Mouse (Mus musculus): ENCODE data around the gene Sgsm2.

GRCm38 (mm10) chr11:74842656-74843434, 54.0 kb downstream of the Sgsm2 start:
- TF ChIP-seq POLR2A (IDR thresholded peaks at IDR 0.05; ENCODE audit: insufficient read depth, low read depth, low read length), result no peak
- no peak for TF ChIP-seq CTCF (IDR thresholded peaks at IDR 0.05)
- no peak for TF ChIP-seq EP300 (IDR thresholded peaks at IDR 0.05; ENCODE audit: insufficient read depth, low read depth, low read length)
